In the genomic region with DNA sequence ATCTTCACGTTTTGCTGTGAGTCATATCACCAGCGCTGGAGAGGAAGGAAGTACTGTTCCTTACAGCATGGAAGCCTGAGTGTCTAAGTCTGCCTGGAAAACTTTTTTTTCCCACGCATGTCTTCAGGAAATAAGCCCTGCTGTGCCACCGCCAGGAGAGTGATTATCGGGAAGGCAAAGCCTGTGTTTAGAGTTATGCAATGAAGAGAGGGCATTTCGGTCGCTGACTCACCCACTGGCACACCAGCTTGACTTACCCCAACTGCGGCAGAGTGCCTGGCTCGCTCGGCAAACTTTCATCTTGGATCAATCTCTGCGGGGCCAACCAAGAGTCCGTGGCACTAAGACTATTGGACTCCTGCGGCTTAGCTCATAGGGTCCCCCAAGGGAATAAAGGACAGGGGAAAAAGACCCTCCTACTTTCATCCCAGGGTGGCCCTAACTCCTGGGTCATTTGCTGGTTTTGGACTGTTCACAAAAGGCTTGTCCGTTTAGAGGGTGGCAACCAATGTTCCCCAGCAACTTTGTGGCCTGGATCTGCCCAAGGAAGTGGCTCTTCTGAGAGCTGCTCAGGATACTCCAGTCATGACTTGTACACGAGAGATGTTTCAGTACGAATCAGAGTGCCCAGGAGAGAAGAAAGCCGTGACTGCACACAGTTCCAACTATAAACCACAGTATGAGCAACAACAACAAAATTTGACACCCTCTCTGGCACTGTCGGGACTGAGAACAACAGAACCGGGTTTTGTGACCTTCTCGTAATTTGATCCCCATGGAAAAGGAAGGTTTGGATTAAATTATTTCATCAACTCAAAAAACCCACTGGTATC, we compare ENCODE assay signal across 9 mouse cellular contexts.
DNase-seq lines count a peak whose midpoint lies in the region; ATAC-seq and TF ChIP-seq lines count a peak whose summit lies in the region.
"Had no signal": no experiment of that assay in that cellular context is flagged by ENCODE, and none has a peak within 500 bp of the region (broad histone marks: within the 10 kb centered on the region; RNA-seq: fewer than 3 reads in every experiment).

No protein-coding gene starts in this region.

- 55% methylated on average over 20 of the region's 20 CpGs for WGBS in heart, adult 2 months
- 54% methylated on average over 20 of the region's 20 CpGs for WGBS in limb, embryonic 15.5 days
- WGBS in midbrain, embryonic 13.5 days = 82% methylated on average over 20 of the region's 20 CpGs

- intact Hi-C loops in heart, adult 2 months (cut with DNase I) = loop anchor here (2.0 kb wide), 1 partner anchor 14 kb away; no protein-coding TSS in a partner anchor
- intact Hi-C loops in heart, postnatal 36 days (cut with DNase I) = no loop called here

- H3K27me3 ChIP-seq in heart, adult 2 months (ENCODE audit: control insufficient read depth, insufficient read depth, low read length) = no peaks in the 10 kb centered on the region
- no peaks in the 10 kb centered on the region for H3K27me3 ChIP-seq in limb, embryonic 15.5 days
- H3K27me3 ChIP-seq in midbrain, embryonic 13.5 days = no peaks in the 10 kb centered on the region

- no peaks in the 10 kb centered on the region for H3K9me3 ChIP-seq in limb, embryonic 15.5 days
- peaks cover 3% of the 10 kb centered on the region; the same call in 1 of the 2 replicates for H3K9me3 ChIP-seq in midbrain, embryonic 13.5 days

- H3K4me2 ChIP-seq in limb, embryonic 15.5 days = no peak overlapping the region
- no peak overlapping the region for H3K4me2 ChIP-seq in midbrain, embryonic 13.5 days (replicated peaks)

- TF ChIP-seq EP300 in heart, adult 2 months (IDR thresholded peaks at IDR 0.05; ENCODE audit: insufficient read depth, low read depth, low read length) = no peak

- no peaks in the 10 kb centered on the region for H3K36me3 ChIP-seq in heart, adult 2 months (ENCODE audit: control insufficient read depth, insufficient read depth, low read length)
- no peaks in the 10 kb centered on the region for H3K36me3 ChIP-seq in limb, embryonic 15.5 days
- no peaks in the 10 kb centered on the region for H3K36me3 ChIP-seq in midbrain, embryonic 13.5 days

- DNase-seq in heart, adult 2 months = peak; percentile 32 to 58
- DNase-seq in heart, postnatal 36 days = no peak
- DNase-seq in 416B (ENCODE audit: low read depth) = peak; percentile 39
- no peak for DNase-seq in yolk sac, embryonic 10.5 days (ENCODE audit: low spot score)
- DNase-seq: kidney, postnatal 36 days had no signal

- ATAC-seq in limb, embryonic 15.5 days (ENCODE audit: insufficient number of reproducible peaks, low FRiP score, low TSS enrichment, low read depth) = no peak
- no peak for ATAC-seq in midbrain, embryonic 13.5 days
- no peak for ATAC-seq in erythroblast, adult 5-6 weeks (replicated peaks; ENCODE audit: low FRiP score, poor library complexity, severe bottlenecking)

- peaks cover 17% of the 10 kb centered on the region for H3K4me1 ChIP-seq in heart, adult 2 months (ENCODE audit: control insufficient read depth, insufficient read depth, low read length)
- peaks cover 29% of the 10 kb centered on the region for H3K4me1 ChIP-seq in brown adipose tissue, adult 24 weeks (ENCODE audit: control insufficient read depth, insufficient read depth, insufficient read length, low read length)
- peaks cover 28% of the 10 kb centered on the region for H3K4me1 ChIP-seq in limb, embryonic 15.5 days
- peaks cover 14% of the 10 kb centered on the region for H3K4me1 ChIP-seq in midbrain, embryonic 13.5 days (replicated peaks)

- H3K9ac ChIP-seq in heart, adult 2 months (ENCODE audit: low read depth, low read length) = no peak overlapping the region
- H3K9ac ChIP-seq in limb, embryonic 15.5 days = no peak overlapping the region
- H3K9ac ChIP-seq in midbrain, embryonic 13.5 days (replicated peaks) = no peak overlapping the region

- no peak for TF ChIP-seq POLR2A in heart, adult 2 months (IDR thresholded peaks at IDR 0.05; ENCODE audit: insufficient read depth, low read depth, low read length)

- peak overlapping the region; percentile 58 for H3K27ac ChIP-seq in heart, adult 2 months
- H3K27ac ChIP-seq in brown adipose tissue, adult 24 weeks (replicated peaks; ENCODE audit: low read depth, low read length) = peak overlapping the region; percentile 79
- peak overlapping the region; percentile 75 for H3K27ac ChIP-seq in limb, embryonic 15.5 days
- H3K27ac ChIP-seq in midbrain, embryonic 13.5 days = no peak overlapping the region

- no peaks in the 10 kb centered on the region for H3K79me2 ChIP-seq in heart, adult 2 months (replicated peaks; ENCODE audit: control insufficient read depth, insufficient read depth, low read length)

- H3K4me3 ChIP-seq in heart, adult 2 months = no peak overlapping the region
- no peak overlapping the region for H3K4me3 ChIP-seq in brown adipose tissue, adult 24 weeks (ENCODE audit: insufficient read depth, low read depth, low read length)
- H3K4me3 ChIP-seq in limb, embryonic 15.5 days = no peak overlapping the region
- H3K4me3 ChIP-seq in midbrain, embryonic 13.5 days (replicated peaks) = no peak overlapping the region

- no peak for TF ChIP-seq CTCF in heart, adult 2 months (IDR thresholded peaks at IDR 0.05)

Comparison
In these comparisons a context has a peak if more than half of its experiments do, and no peak if none do; other contexts are left out.
1. DNase-seq: peak in heart, adult 2 months (2 of 2) and 416B (single experiment); none in heart, postnatal 36 days (0 of 2) and yolk sac, embryonic 10.5 days (single experiment).